Mouse (Mus musculus) thymus, adult 2 months (tissue): ENCODE measurements around the gene Hip1r. TPM values are rescaled to one million over a fixed set of nuclear protein-coding genes. Genes with fewer than 3 reads are reported as not detected.

Source experiments
- DNase-seq: peaks from one replicate; pipeline ENCODE4 v3.0.0; 2021
- H3K27ac ChIP-seq: fragments of 200-500 bp; 2 replicates; pipeline ENCODE4 v1.5.1; 2012; ENCODE audit warnings: low read length, control low read depth; ENCODE audit not compliant: control insufficient read depth, insufficient read depth
- H3K27me3 ChIP-seq: fragments of 200-500 bp; 2 replicates; pipeline ENCODE4 v1.6.1; 2012; ENCODE audit warnings: mild to moderate bottlenecking, low read length, moderate library complexity, mixed read lengths; ENCODE audit not compliant: control insufficient read depth, insufficient read depth
- H3K36me3 ChIP-seq: fragments of 200-500 bp; 2 replicates; pipeline ENCODE4 v1.6.1; 2012; ENCODE audit warnings: mild to moderate bottlenecking, low read length, moderate library complexity; ENCODE audit not compliant: control insufficient read depth, insufficient read depth
- H3K4me1 ChIP-seq: fragments of 200-500 bp; replicated peaks from 2 replicates; pipeline ENCODE4 v1.6.1; 2012; ENCODE audit warnings: low read length; ENCODE audit not compliant: control insufficient read depth, insufficient read depth
- H3K4me3 ChIP-seq: fragments of 200-500 bp; 2 replicates; pipeline ENCODE4 v1.5.1; 2012; ENCODE audit warnings: mild to moderate bottlenecking, low read length, control low read depth, moderate library complexity; ENCODE audit not compliant: control insufficient read depth, insufficient read depth
- CTCF ChIP-seq: fragments of 200-500 bp; IDR thresholded peaks from 2 replicates; pipeline ENCODE4 v1.5.1; 2012; ENCODE audit warnings: mild to moderate bottlenecking, control low read depth, low read length, moderate library complexity, borderline replicate concordance; ENCODE audit not compliant: control insufficient read depth, poor library complexity, insufficient read depth; ENCODE audit errors: extremely low read depth
- POLR2A ChIP-seq: fragments of 200-500 bp; IDR thresholded peaks from 2 replicates; pipeline ENCODE4 v1.6.1; 2012; ENCODE audit warnings: mild to moderate bottlenecking, low read length, control low read depth, moderate library complexity; ENCODE audit not compliant: control insufficient read depth, poor library complexity, insufficient read depth; ENCODE audit errors: extremely low read depth
- WGBS: fragments of 180-500 bp; shearing (Covaris S2); methylation state at CpG from one replicate; pipeline ENCODE4 v1.1.7; 2018; 5-methylcytosine and 5-hydroxymethylcytosine counted together
- polyA plus RNA-seq: library from polyadenylated mRNA; depleted of rRNA; stranded (reverse); fragments of >200 nt; gene quantifications from 2 replicates; pipeline ENCODE4 v1.2.3, GENCODE M21; 2012

Hip1r gene
- polyA plus RNA-seq, 1 experiment: 13.8 TPM

DNA sequence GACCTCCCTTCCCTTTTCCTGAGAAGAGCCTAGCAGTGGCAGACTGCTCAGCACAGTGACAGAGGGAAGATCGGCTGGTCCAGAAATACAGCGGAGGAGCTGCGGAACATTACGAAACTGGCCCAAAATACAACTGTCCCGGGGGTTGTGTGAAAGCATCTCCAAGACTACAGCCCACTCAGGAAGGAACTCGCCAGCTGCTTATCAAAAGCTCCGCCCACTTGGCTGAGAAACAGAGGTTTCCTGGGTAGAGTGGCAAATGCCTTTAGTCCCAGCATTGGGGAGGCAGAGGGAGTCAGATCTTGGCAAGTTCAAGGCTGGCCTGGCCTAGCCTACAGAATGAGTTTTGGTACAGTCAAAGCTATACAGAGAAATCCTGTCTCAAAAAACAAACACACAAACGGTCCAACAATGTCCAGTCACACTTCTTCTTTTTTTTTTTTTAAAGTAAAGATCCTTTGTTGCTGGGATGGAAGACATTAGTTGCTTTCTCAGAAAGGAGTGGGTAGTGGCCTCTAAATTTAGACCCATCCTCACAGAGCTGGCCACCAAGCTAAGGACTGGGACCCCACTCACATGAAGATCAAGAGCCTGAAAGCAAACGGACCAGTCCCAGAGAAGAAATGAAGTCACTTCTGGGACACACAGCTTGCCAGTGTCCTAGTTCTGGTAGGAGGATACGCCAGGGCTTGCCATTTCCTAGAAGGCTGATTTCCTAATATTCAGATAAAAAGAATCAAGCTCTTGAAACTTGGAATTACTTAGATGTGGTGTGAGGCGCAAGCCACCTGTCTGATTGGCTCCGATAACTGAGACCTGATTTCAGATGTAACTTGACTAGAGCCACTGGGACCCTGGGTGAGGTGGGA lies 46.2 kb downstream of the Hip1r start:
- no peak overlapping the region for H3K4me3 ChIP-seq
- peak; percentile 62 for DNase-seq
- no peak overlapping the region for H3K27ac ChIP-seq
- H3K27me3 ChIP-seq: no peaks in the 10 kb centered on the region
- 30% methylated on average over 12 of the region's 12 CpGs for WGBS
- peaks cover 58% of the 10 kb centered on the region for H3K4me1 ChIP-seq
- TF ChIP-seq CTCF (no peak), POLR2A (0 out of 2 replicates have a peak, but pooled peaks have one; percentile 35)
- no peaks in the 10 kb centered on the region for H3K36me3 ChIP-seq

DNA sequence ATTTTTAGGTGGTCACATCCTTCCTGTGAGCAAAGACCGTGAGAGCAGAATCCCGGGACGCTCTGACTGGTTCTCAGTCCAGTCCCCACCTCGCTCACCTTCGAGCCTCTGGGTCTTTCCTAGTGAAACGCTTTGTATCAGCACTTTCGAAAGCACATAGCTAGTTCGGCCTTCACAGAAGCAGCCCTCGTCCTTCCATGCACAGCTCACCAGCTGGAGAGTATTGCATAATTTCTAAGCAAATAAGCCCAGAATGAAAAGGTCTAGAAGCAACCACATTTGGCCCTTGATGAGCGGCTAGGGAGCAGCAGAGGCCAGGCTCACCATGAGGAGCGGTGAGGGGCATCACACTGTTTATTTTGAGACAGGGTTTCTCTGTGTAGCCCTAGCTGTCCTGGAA lies 47.7 kb downstream of the Hip1r start:
- H3K4me1 ChIP-seq: peaks cover 69% of the 10 kb centered on the region
- TF ChIP-seq CTCF: no peak
- no peaks in the 10 kb centered on the region for H3K36me3 ChIP-seq
- no peak for DNase-seq
- H3K27ac ChIP-seq: no peak overlapping the region
- 91% methylated on average over 11 of the region's 11 CpGs for WGBS
- no peaks in the 10 kb centered on the region for H3K27me3 ChIP-seq
- no peak overlapping the region for H3K4me3 ChIP-seq

DNA sequence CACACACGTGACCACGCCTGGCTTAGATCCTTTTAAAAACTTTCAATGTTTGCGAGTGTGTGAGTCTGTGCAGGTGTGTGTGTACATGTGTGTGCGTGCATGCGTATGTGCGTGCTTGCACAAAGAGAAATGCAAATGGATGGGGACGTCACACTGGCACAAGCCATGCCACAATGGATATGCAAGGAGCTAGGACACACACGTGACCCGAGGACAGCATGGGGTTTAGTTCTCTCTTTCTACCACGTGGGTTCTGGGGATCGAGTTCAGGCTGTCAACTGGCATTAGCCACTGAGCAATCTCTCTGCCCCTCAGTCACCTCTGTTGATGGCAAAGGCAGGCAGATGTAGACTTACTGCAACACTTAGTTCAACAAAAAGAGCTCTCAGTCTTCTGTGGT lies 48.3 kb downstream of the Hip1r start:
- TF ChIP-seq CTCF (no peak), POLR2A (no peak)
- Histone ChIP-seq H3K27ac (no peak overlapping the region), H3K4me3 (no peak overlapping the region), H3K27me3 (no peaks in the 10 kb centered on the region), H3K4me1 (peaks cover 75% of the 10 kb centered on the region), H3K36me3 (no peaks in the 10 kb centered on the region)
- 60% methylated on average over 11 of the region's 11 CpGs for WGBS
- no peak for DNase-seq

DNA sequence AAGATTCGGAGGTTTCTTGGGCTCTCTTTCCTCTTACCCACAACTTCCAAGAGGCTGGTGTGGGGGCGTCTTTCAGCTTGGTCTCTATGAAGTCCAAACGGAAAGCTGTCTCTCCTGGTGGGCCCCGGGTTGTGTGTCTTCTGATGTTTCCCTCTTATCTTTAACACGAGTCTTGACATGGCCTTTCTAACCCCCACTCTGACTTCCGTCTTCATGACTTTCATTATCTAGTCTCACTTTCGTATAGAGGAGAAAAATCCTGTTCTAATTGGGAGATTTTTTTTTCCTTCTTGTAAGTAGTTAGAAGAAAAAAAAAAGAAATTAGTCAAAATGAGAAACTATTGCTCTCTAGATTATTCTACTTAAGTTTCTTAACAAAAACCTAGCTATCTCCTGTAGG lies 48.9 kb downstream of the Hip1r start:
- no peak for DNase-seq
- Histone ChIP-seq H3K36me3 (no peaks in the 10 kb centered on the region), H3K4me3 (peak overlapping the region; percentile 23), H3K27ac (peak overlapping the region; percentile 67), H3K4me1 (peaks cover 73% of the 10 kb centered on the region), H3K27me3 (no peaks in the 10 kb centered on the region)
- TF ChIP-seq POLR2A: no peak
- TF ChIP-seq CTCF: no peak
- WGBS: 2% methylated on average over 7 of the region's 7 CpGs

DNA sequence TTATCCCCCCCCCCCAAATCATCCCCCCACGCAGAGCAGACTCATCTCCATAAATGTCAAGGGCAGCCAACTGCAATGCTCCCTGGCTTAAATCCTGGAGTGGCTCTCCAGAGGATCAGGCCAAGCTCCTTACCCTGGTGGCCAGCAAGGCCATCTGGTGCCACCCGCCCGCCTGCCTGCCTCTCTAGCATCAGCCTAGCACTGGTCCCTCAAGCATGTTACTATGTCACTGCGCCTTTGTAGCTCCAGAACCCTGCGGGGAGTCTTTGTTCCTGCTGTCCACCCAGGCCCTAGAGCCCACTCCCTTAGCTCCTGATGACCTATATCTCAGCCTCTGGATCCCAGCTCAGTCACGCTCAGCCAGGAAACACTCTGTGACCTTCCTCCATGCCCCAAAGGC lies 51.2 kb downstream of the Hip1r start:
- Histone ChIP-seq H3K36me3 (no peaks in the 10 kb centered on the region), H3K27ac (no peak overlapping the region), H3K27me3 (no peaks in the 10 kb centered on the region), H3K4me3 (no peak overlapping the region), H3K4me1 (peaks cover 82% of the 10 kb centered on the region)
- TF ChIP-seq POLR2A: no peak
- no peak for TF ChIP-seq CTCF
- no peak for DNase-seq
- WGBS: 90% methylated on average over 6 of the region's 6 CpGs

DNA sequence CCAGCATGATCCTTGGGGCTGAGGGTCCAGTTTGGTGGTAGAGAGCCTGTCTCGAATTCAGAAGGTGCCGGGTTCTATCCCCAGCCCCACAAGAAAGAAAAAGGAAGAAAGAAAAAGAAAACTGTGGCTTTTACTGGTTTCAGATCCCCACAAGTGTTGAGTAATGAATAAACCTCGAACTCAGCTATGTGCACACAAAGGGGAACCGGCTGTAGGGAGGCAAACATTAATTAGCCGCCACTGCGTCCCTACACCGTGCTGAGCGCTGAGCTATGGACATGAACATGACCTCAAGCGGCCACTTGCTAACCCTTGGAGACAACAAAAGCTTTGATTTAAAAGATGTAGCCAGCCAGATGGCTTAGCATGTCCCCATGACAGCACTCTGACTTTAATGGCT lies 51.7 kb downstream of the Hip1r start:
- Histone ChIP-seq H3K36me3 (no peaks in the 10 kb centered on the region), H3K27ac (no peak overlapping the region), H3K4me3 (no peak overlapping the region), H3K4me1 (peaks cover 80% of the 10 kb centered on the region), H3K27me3 (no peaks in the 10 kb centered on the region)
- 46% methylated on average over 9 of the region's 9 CpGs for WGBS
- DNase-seq: no peak
- TF ChIP-seq POLR2A (no peak), CTCF (no peak)

DNA sequence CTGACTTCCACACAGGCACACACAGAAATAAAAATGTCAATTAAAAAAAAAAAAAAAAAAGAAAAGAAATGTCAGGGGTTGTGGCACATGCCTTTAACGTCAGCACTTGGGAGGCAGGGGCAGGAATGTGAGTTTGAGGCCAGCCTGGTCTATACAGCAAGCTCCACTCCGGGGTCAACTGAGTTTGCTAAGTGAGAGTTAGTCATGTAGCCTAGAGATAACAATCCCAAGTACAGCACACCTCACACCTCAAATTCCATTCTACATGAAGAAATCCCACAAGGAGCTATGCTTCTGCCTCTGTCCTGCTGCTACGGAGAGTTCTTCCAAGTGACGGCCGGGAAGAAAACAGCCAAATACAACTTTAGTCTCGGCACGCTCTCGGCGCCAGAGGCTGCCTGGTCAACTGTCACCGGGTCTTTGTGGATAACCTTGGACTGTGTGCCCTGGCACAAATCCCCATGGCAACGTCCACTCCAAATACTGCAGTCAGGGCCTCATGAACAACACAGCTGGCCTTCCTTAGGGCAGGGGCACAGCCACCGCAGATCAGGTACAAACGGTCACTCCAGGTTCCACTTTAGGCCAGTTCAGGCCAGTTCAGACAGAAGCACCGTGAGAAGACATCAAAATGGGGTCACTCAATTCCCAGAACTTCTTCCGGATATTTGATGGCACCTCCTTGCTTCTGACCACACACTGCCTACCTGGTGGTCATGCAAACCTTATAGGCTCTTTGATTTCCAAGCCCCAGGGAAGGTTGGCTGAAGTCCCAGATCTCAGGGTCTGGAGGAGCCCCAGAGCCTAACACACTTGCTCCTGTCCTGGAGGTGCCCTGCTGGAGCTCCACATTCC lies 52.4 kb downstream of the Hip1r start:
- Histone ChIP-seq H3K36me3 (no peaks in the 10 kb centered on the region), H3K4me3 (no peak overlapping the region), H3K4me1 (peaks cover 82% of the 10 kb centered on the region), H3K27me3 (no peaks in the 10 kb centered on the region), H3K27ac (no peak overlapping the region)
- WGBS: 96% methylated on average over 15 of the region's 15 CpGs
- TF ChIP-seq POLR2A (no peak), CTCF (no peak)
- DNase-seq: no peak
